Mouse (Mus musculus) Muller cell, postnatal 12 days (primary cell): Measurements from ENCODE around the gene Zic4.

Experiments used
- DNase-seq: peaks from one replicate; pipeline ENCODE4 v3.0.0-alpha.2; 2015; ENCODE audit errors: inconsistent ontology term

The Zic4 gene

DNA sequence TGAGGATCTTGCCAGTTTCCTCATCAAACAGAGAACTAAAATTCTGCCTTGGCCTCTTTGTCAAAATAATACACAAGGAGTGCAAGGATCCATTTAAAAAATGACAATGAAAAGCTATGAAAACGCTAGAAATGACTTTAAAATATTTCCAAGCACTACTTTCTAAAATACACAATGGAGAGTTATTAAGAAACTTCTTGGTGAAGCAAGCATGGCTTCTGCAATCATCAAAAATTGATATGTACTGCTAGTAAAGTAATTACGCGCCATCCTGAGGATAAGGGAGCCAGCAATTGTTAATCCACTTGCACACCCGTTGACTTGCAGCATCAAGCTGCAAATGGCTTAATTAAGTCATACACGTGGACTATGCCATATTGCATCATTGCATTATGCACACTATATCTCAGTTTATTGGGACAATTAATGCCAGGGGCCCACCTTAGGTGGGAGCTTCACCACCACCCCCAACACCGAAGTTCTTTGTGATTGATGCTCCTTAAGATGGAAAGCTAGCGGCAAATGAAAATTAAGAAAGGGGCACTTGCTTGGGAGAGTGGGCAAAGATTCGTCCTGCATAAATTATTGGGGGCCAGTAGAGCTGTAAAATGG, 38.4 kb downstream of the Zic4 start:
- DNase-seq: no peak

DNA sequence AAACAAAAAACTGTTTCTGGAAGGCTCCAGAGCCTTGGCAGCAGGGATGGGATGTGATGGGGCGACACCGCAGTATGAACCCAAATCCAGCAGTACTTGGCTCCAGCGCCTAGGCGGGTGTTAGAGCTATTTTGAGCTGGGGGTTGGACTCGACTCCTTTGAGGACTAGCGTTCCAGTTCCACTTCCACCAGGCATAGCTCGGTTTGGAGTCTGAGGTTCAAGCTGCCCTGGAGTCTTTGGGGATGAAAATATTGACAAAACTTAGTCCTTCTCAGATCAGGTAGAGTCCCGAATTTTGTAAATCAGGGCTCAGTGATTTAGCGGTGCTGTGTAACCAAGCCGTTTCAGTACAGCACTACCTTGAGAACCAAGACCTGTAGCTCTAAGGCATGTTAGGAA, 39.3 kb downstream of the Zic4 start:
- no peak for DNase-seq

- no peak for DNase-seq
These were observed 42.0 kb downstream of the Zic4 start for GRCm38 (mm10) chr9:91404229-91404628.

DNA sequence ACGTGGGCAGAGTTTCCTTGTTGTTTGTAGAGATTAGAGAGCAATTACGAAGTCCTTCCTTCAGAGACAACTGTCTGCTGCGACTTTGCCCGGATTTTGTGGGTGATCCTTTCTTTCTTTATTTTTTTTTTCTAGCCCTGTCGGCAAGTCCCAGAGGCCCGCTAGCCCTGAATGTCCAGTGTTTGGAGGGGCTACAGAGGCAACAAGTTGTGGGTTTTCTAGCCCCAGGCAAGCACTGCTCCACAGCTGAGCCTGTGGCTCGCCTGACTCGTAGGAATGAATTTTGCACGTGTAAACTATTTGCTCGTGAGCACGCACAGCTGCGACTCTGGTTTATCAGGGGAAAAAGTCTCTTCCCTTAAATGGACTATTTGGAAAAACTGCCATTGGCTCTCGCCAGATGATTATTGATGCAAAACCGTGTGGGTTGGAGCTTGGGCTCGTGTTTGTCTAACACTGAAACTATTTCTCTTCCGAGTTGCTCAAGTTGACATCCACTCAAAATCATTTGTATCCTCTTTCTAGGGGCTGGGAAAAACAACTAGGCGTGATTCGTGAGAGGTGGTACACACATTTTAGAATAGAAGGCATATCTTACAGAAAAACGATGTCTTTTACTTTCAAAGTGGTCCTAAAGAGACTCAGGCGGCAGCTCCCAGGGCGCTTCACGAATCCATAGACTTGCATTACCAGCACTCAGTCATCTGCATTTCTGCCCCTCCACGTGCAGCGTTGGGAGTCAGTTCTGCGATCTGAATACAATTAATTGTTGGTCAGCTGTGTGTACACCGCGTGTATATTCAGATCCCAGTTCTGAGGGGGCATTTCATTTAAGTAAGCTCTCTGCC, 42.9 kb downstream of the Zic4 start:
- DNase-seq: peak; percentile 48

DNA sequence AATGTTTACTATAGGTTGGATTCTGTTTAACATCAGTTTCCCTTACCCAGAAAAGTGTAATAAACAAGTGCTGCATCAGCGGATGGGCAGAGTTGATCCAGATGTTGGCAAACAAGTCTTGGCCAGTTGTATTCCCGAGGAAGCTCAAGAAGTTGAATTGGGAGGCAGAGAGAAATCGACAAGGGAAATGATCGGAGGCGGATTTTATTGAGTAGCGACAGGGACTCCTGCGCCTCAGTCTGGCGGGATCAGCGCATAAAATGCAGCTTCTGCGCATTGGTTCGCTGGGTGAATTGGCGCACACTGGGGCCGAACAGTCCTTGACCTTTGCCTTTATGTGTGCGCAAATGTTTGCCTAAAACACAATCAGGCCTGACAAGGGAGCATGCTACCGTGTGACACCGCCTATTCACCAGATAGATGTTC, 43.6 kb downstream of the Zic4 start:
- no peak for DNase-seq

GRCm38 (mm10) chr9:91406258-91406763, 44.1 kb downstream of the Zic4 start:
- no peak for DNase-seq

- no peak for DNase-seq
These were observed 47.6 kb downstream of the Zic4 start for GRCm38 (mm10) chr9:91409771-91410170.

DNA sequence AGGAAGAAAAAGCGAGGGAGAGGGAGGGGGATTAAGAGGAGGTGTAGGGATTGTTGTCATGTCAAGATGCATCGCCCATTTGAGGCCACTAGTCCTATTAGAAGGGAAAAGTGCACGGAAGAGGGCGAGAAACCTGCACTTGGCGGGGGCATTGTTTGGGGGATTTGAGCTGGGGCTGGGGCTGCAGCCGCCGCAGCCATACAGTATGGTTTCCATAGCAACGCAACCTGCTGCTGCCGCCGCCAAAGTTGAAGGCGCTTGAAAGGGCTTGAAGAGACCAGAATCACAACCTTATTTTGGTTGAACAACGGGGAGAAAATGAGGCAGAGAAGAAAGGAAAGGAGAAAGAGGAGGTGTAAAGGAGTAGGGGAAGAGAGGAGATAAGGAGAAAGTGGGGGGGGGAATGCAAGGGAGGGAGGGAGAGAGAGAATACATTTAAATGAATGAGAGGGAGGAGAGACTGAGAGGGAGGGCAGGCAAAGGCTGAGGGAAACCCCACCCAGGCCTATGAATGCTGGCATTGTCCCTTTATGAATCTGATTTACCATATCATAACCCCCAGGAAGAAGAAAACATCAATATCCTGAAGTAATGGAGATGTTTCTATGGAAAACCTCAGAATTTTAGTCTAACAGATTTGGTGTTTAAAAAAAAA, 51.9 kb downstream of the Zic4 start:
- DNase-seq: no peak

DNA sequence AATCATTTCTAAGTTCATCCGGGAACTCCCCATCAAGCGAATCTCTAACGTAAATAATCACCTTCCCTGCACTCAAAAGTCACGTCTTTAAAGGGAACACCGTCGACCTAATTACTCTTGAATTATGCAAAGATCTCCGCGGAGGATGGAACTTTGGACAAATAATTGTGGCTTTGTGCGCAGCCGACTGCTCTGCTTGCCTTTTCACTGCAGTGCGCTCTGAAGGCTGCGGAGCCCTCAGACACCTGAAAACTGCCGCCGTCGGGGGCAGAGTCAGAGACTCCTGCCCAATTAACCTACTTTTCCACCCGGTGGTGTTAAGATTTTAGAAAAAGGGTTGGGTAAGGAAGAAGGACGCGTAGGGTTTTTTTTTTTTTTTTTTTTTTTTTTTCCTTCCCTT, 58.2 kb downstream of the Zic4 start:
- DNase-seq: peak; percentile 19
